Mouse (Mus musculus) spleen, adult 10 weeks (tissue): ENCODE results near the gene Sprr2a1. TPM values are rescaled to one million over a fixed set of nuclear protein-coding genes. Genes with fewer than 3 reads are reported as not detected.

Experiments used
- polyA plus RNA-seq: library from polyadenylated mRNA; stranded (reverse); fragments of 350-450 nt; fragmentation: Illumina TruSeq; extraction: RNeasy Lipid Tissue Mini Kit (QIAGEN cat#74804); gene quantifications from one replicate; pipeline ENCODE4 v1.2.3, GENCODE M21; 2015; ENCODE audit warnings: low replicate concordance; ENCODE audit not compliant: insufficient read depth

Sprr2a1 gene
- polyA plus RNA-seq = not detected

GRCm38 (mm10) chr3:92215569-92215968 is at the start of gene Sprr2a1, which contains the start of gene Sprr2a2:
Gene Sprr2a1 (plus strand): TSS chr3:92215799.
Gene Sprr2a2 (plus strand): TSS chr3:92215920.

Other genes with a start within 250 kb of the Sprr2a1 start
- not detected for gene Pglyrp3, start 201.2 kb upstream of the Sprr2a1 start, polyA plus RNA-seq
- gene Lor, start 132.7 kb upstream of the Sprr2a1 start, polyA plus RNA-seq = not detected
- not detected for gene Prr9, start 91.9 kb upstream of the Sprr2a1 start, polyA plus RNA-seq
- not detected for gene Lelp1, start 73.1 kb upstream of the Sprr2a1 start, polyA plus RNA-seq
- gene Sprr2a2, start 121 bp downstream of the Sprr2a1 start, polyA plus RNA-seq = not detected
- gene Sprr2a3, start 69.6 kb downstream of the Sprr2a1 start, polyA plus RNA-seq = not detected
- not detected for gene Sprr2b, start 100.8 kb downstream of the Sprr2a1 start, polyA plus RNA-seq
- gene Sprr2d, start 123.3 kb downstream of the Sprr2a1 start, polyA plus RNA-seq = not detected
- gene Sprr2e, start 136.3 kb downstream of the Sprr2a1 start, polyA plus RNA-seq = not detected
- not detected for gene Sprr2f, start 149.4 kb downstream of the Sprr2a1 start, polyA plus RNA-seq
- gene Sprr2h, start 169.9 kb downstream of the Sprr2a1 start, polyA plus RNA-seq = not detected
- not detected for gene Sprr2i, start 192.2 kb downstream of the Sprr2a1 start, polyA plus RNA-seq
- not detected for gene Sprr2j-ps, start 202.3 kb downstream of the Sprr2a1 start, polyA plus RNA-seq
- gene Gm9774, start 213.6 kb downstream of the Sprr2a1 start, polyA plus RNA-seq = 1.4 TPM
- gene Sprr2k, start 216.8 kb downstream of the Sprr2a1 start, polyA plus RNA-seq = not detected
- gene Sprr1b, start 223.0 kb downstream of the Sprr2a1 start, polyA plus RNA-seq = not detected
- not detected for gene Sprr3, start 242.9 kb downstream of the Sprr2a1 start, polyA plus RNA-seq